Mouse (Mus musculus): ENCODE results near the gene Mymk. TPM values are rescaled to one million over a fixed set of nuclear protein-coding genes. Genes with fewer than 3 reads are reported as not detected.

Mymk gene
- polyA plus RNA-seq, 1 experiment = 0.81 TPM

DNA sequence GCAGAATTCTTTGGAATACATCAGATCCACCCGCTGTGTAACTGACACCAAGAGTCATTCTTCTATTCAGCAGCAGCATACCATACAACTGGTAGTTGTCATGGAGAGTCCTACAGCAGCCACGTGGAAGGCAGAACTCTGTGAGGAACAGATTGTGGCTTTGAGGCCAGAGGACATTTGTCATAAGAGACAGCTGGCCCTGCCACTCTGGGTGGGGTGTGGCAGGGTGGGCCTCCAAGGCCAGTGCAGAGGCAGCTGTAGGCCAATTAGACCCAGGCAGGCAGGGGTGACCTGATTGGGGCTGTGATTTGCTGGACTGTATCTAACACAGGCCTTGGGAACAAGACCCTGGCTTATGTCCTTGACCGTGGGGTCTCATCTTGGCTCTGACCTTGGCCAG, 2.3 kb downstream of the Mymk start:
- H3K27ac ChIP-seq (ENCODE audit: control insufficient read depth, insufficient read depth, low read length) = no peak overlapping the region

DNA sequence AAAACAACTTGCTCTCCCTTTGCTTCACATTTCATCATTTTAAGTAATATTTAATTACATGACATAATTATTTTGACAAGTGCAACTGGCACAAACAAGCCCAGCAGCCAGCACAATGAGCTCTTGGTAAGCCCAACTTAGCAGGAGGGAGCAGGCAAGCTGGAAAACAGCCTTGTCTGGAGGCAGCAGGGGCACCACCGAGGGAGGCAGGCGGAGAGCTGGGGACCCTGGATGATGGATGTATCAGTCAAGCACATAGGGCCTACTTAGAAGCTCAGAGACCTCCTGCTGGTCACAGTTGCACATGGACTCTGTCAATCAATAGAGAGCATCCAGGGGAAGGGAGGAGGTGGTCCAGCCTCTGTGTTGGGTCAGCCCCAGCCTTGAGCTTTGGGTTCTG, 4.0 kb downstream of the Mymk start:
- 90% methylated on average over 2 of the region's 2 CpGs for WGBS
- TF ChIP-seq POLR2A (IDR thresholded peaks at IDR 0.05; ENCODE audit: control insufficient read depth, extremely low read depth, insufficient read depth, low read length, poor library complexity) (no peak), CTCF (IDR thresholded peaks at IDR 0.05; ENCODE audit: borderline replicate concordance, control insufficient read depth, extremely low read depth, insufficient read depth, low read length, poor library complexity) (no peak)
- DNase-seq = no peak
- Histone ChIP-seq H3K27me3 (ENCODE audit: control insufficient read depth, insufficient read depth, low read length) (no peaks in the 10 kb centered on the region), H3K36me3 (ENCODE audit: control insufficient read depth, insufficient read depth, low read length) (no peaks in the 10 kb centered on the region), H3K4me1 (replicated peaks; ENCODE audit: control insufficient read depth, insufficient read depth, low read length) (peaks cover 39% of the 10 kb centered on the region), H3K4me3 (ENCODE audit: control insufficient read depth, insufficient read depth, low read length) (no peak overlapping the region), H3K27ac (ENCODE audit: control insufficient read depth, insufficient read depth, low read length) (no peak overlapping the region)

More for the DNA sequence above, 2.3 kb downstream of the Mymk start:
- Histone ChIP-seq H3K4me3 (ENCODE audit: control insufficient read depth, insufficient read depth, low read length) (no peak overlapping the region), H3K4me1 (replicated peaks; ENCODE audit: control insufficient read depth, insufficient read depth, low read length) (peaks cover 37% of the 10 kb centered on the region), H3K36me3 (ENCODE audit: control insufficient read depth, insufficient read depth, low read length) (no peaks in the 10 kb centered on the region), H3K27me3 (ENCODE audit: control insufficient read depth, insufficient read depth, low read length) (no peaks in the 10 kb centered on the region)
- DNase-seq = no peak
- no peak for TF ChIP-seq POLR2A (IDR thresholded peaks at IDR 0.05; ENCODE audit: control insufficient read depth, extremely low read depth, insufficient read depth, low read length, poor library complexity)
- no peak for TF ChIP-seq CTCF (IDR thresholded peaks at IDR 0.05; ENCODE audit: borderline replicate concordance, control insufficient read depth, extremely low read depth, insufficient read depth, low read length, poor library complexity)
- WGBS = 62% methylated on average over 3 of the region's 3 CpGs

DNA sequence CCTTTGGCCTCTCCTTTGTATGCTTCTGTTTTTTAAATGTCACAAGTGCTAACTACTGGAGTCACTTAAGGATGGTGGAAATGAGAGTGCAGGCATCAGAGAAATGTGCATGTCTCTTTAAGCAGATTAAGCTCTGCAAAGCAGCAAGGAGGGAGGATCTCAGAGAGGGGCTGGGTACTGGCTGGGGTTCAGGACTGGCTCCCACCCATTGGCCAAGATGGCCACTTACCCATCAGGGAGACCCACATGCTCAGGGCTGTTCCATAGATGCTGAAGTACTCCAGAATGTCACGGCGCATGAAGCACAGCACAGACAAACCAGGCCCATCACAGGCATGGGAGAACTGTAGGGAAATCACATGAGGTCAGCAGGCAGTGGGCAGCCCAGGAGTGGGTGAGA, 4.9 kb downstream of the Mymk start:
- no peaks in the 10 kb centered on the region for H3K27me3 ChIP-seq (ENCODE audit: control insufficient read depth, insufficient read depth, low read length)
- no peak for DNase-seq
- WGBS = 100% methylated on average over 2 of the region's 2 CpGs
- TF ChIP-seq CTCF (IDR thresholded peaks at IDR 0.05; ENCODE audit: borderline replicate concordance, control insufficient read depth, extremely low read depth, insufficient read depth, low read length, poor library complexity) (no peak), POLR2A (IDR thresholded peaks at IDR 0.05; ENCODE audit: control insufficient read depth, extremely low read depth, insufficient read depth, low read length, poor library complexity) (no peak)
- H3K27ac ChIP-seq (ENCODE audit: control insufficient read depth, insufficient read depth, low read length) = no peak overlapping the region
- H3K36me3 ChIP-seq (ENCODE audit: control insufficient read depth, insufficient read depth, low read length) = no peaks in the 10 kb centered on the region
- H3K4me1 ChIP-seq (replicated peaks; ENCODE audit: control insufficient read depth, insufficient read depth, low read length) = peaks cover 42% of the 10 kb centered on the region
- no peak overlapping the region for H3K4me3 ChIP-seq (ENCODE audit: control insufficient read depth, insufficient read depth, low read length)

DNA sequence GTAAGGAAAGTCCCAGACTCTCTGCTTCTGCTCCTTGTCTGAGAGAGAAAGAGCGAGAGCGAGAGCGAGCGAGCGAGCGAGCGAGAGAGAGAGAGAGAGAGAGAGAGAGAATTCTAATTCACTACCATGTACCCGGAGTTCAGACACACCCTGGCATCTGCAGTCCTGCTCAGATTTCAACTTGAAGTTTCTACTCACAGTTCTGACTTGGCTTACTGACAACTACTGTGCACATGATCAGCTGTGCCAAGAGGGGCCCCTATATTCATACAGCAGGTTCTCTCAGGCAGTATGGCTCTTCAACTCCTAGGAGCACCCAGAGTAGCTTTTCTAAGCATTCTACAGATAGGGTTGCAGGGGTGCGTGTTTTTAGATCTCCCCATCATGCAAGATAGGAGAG, 12.8 kb downstream of the Mymk start:
- no peaks in the 10 kb centered on the region for H3K36me3 ChIP-seq (ENCODE audit: control insufficient read depth, insufficient read depth, low read length)
- WGBS = 91% methylated on average over 9 of the region's 9 CpGs
- H3K4me1 ChIP-seq (replicated peaks; ENCODE audit: control insufficient read depth, insufficient read depth, low read length) = peaks cover 51% of the 10 kb centered on the region
- no peaks in the 10 kb centered on the region for H3K27me3 ChIP-seq (ENCODE audit: control insufficient read depth, insufficient read depth, low read length)
- H3K27ac ChIP-seq (ENCODE audit: control insufficient read depth, insufficient read depth, low read length) = no peak overlapping the region
- TF ChIP-seq CTCF (IDR thresholded peaks at IDR 0.05; ENCODE audit: borderline replicate concordance, control insufficient read depth, extremely low read depth, insufficient read depth, low read length, poor library complexity) (no peak), POLR2A (IDR thresholded peaks at IDR 0.05; ENCODE audit: control insufficient read depth, extremely low read depth, insufficient read depth, low read length, poor library complexity) (no peak)
- H3K4me3 ChIP-seq (ENCODE audit: control insufficient read depth, insufficient read depth, low read length) = no peak overlapping the region
- DNase-seq = no peak

DNA sequence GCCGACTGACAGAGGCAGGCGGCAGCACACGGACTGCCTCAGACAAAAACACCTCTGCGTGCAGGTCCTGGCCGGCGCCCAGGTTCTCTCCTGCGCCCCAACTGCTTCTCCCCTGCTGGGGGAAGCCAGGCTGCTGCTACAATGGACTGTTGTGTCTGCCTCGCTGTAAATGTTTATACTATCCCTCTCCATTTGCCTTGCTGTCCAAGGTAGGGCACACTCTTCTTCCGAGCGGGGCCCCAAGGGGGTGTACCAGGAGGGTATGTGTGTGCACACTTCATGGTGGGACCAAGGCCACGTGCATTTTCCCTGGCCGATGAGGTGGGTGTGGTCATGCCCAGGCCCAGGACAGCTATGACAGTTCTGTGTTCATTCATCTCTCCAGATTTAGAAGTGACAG, 13.2 kb downstream of the Mymk start:
- no peak for TF ChIP-seq CTCF (IDR thresholded peaks at IDR 0.05; ENCODE audit: borderline replicate concordance, control insufficient read depth, extremely low read depth, insufficient read depth, low read length, poor library complexity)
- no peak for TF ChIP-seq POLR2A (IDR thresholded peaks at IDR 0.05; ENCODE audit: control insufficient read depth, extremely low read depth, insufficient read depth, low read length, poor library complexity)
- Histone ChIP-seq H3K4me1 (replicated peaks; ENCODE audit: control insufficient read depth, insufficient read depth, low read length) (peaks cover 48% of the 10 kb centered on the region), H3K36me3 (ENCODE audit: control insufficient read depth, insufficient read depth, low read length) (no peaks in the 10 kb centered on the region), H3K4me3 (ENCODE audit: control insufficient read depth, insufficient read depth, low read length) (no peak overlapping the region), H3K27ac (ENCODE audit: control insufficient read depth, insufficient read depth, low read length) (no peak overlapping the region), H3K27me3 (ENCODE audit: control insufficient read depth, insufficient read depth, low read length) (no peaks in the 10 kb centered on the region)
- DNase-seq = no peak
- WGBS = 49% methylated on average over 12 of the region's 12 CpGs

DNA sequence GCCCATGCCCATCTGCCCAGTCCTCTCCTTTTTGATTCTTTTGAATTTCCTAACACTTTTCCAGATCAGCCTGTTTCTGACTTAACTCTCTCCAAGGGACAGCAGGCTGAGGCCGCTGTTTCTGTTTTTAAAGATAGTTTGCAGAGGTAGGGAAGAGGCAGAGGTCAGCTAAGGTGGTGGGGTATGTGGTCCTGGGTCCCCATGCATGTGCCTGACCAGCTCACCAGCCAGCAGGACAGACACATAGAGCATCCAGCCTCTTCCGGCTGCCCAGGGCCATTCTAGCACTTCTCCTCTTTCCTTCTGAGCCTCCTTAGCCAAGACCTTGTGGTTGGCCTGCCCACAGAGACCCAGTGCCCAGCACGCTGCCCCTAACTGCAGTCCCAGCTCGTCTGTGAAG, 13.7 kb downstream of the Mymk start:
- H3K4me1 ChIP-seq (replicated peaks; ENCODE audit: control insufficient read depth, insufficient read depth, low read length) = peaks cover 48% of the 10 kb centered on the region
- no peak overlapping the region for H3K4me3 ChIP-seq (ENCODE audit: control insufficient read depth, insufficient read depth, low read length)
- TF ChIP-seq CTCF (IDR thresholded peaks at IDR 0.05; ENCODE audit: borderline replicate concordance, control insufficient read depth, extremely low read depth, insufficient read depth, low read length, poor library complexity) = no peak
- no peak for TF ChIP-seq POLR2A (IDR thresholded peaks at IDR 0.05; ENCODE audit: control insufficient read depth, extremely low read depth, insufficient read depth, low read length, poor library complexity)
- WGBS = 74% methylated on average over 4 of the region's 4 CpGs
- no peaks in the 10 kb centered on the region for H3K36me3 ChIP-seq (ENCODE audit: control insufficient read depth, insufficient read depth, low read length)
- DNase-seq = no peak
- H3K27me3 ChIP-seq (ENCODE audit: control insufficient read depth, insufficient read depth, low read length) = no peaks in the 10 kb centered on the region
- no peak overlapping the region for H3K27ac ChIP-seq (ENCODE audit: control insufficient read depth, insufficient read depth, low read length)

DNA sequence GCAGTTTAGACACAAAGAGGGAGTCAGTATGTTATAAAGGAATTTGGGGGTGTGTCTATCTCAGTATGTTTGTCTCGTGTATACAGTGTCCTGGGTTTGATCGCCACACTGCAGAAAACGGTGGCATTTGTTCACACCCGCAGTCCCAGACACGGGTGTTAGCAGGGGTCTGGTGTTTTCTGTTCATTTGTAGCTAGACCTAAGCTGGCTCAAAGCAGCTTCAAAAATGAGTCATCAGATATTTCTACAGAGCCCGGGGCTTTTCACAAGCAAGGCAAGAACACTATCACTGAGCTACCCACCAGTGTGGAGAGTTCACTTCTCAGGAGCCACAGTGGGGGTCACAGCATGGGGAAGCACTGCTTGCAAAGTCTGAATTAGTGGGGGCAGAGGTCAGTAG, 22.6 kb downstream of the Mymk start:
- no peak for DNase-seq
- no peaks in the 10 kb centered on the region for H3K36me3 ChIP-seq (ENCODE audit: control insufficient read depth, insufficient read depth, low read length)
- no peaks in the 10 kb centered on the region for H3K4me1 ChIP-seq (replicated peaks; ENCODE audit: control insufficient read depth, insufficient read depth, low read length)
- 80% methylated on average over 6 of the region's 6 CpGs for WGBS
- no peaks in the 10 kb centered on the region for H3K27me3 ChIP-seq (ENCODE audit: control insufficient read depth, insufficient read depth, low read length)
- no peak overlapping the region for H3K27ac ChIP-seq (ENCODE audit: control insufficient read depth, insufficient read depth, low read length)
- no peak overlapping the region for H3K4me3 ChIP-seq (ENCODE audit: control insufficient read depth, insufficient read depth, low read length)
- no peak for TF ChIP-seq CTCF (IDR thresholded peaks at IDR 0.05; ENCODE audit: borderline replicate concordance, control insufficient read depth, extremely low read depth, insufficient read depth, low read length, poor library complexity)
- TF ChIP-seq POLR2A (IDR thresholded peaks at IDR 0.05; ENCODE audit: control insufficient read depth, extremely low read depth, insufficient read depth, low read length, poor library complexity) = no peak
